Mouse (Mus musculus): ENCODE results near the gene 4930404N11Rik.

DNA sequence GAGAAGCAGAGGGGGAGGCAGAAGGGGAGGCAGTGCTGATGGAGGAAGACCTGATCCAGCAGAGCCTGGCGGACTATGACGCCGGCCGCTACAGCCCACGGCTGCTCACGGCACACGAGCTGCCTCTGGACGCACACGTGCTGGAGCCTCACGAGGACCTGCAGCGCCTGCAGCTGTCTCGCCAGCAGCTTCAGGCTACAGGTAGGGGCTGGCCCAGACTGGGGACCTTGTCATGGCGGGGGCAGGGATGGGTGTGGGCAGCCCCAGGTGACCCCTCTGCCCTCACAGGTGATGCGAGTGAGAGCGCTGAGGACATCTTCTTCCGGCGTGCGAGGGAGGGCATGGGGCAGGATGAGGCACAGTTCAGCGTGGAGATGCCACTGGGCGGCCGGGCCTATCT lies 40.4 kb downstream of the 4930404N11Rik start:
- TF ChIP-seq CTCF (IDR thresholded peaks at IDR 0.05; ENCODE audit: low read depth): no peak
- no peak for TF ChIP-seq EP300 (IDR thresholded peaks at IDR 0.05; ENCODE audit: low read depth)

All from heart, postnatal 0 days (tissue).